Mouse (Mus musculus) liver (tissue): ENCODE measurements around the gene Xpo6.

Source experiments
- DNase-seq: peaks from one replicate; pipeline ENCODE4 v3.0.0-alpha.2; 2020; ENCODE audit warnings: mixed read lengths

Xpo6 gene

DNA sequence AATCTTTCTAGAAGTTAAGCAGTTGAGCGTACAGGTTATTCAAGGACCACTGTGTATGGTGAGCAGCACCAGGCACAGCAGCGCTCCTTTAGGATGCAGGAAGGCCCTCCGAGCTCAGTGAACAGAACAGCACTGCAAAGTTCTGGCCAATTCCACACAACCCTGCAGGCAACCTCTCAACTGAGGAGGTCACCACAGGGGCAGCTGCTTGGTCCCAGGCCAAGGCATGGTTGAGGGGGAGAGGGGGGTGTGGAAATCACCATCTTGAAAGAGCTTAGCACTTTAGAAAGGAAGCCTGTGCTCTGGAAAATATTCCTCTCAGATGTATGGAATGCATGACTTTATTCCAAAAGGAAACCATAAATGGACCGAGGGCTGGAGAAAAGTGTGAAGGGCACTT, 78.8 kb downstream of the Xpo6 start:
- DNase-seq, result no peak

DNA sequence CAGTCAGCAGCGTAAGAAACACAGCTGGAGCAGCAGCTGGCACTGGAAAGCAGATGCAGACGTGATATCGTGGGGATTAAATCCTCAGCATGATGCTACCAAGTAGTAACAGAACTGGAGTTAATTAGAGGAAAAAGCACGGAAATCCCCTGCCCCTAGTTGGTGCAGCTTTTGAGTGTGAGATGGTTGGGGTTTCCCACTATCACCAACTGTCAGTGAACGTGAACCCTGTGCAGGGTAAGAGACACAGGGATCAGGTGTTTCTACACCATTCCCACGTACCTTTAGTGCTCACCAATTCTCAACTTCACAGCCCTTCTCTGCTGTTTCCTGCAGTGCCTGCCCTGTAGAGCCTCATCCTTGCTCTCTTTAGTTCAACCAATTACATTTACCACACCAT, 80.5 kb downstream of the Xpo6 start:
- DNase-seq, result no peak

DNA sequence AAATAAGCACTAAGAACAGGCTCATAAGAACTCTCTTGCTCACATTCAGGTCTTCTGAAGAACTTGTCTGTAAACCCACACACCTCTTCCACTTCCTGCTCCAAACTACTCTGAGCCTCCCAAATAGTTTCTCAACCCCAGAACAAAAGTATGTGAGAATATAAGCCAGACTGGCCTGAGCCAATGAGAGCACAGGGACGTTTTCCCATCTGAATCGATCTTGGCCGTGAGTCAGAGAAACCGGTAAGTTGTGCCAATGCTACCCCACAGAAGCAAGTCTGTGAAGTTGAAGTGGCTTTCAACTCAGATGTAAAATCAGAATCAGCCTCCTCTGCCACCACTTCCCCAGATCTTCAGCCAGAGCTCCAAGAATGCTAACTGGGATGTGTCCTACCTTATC, 87.0 kb downstream of the Xpo6 start:
- DNase-seq, result no peak

DNA sequence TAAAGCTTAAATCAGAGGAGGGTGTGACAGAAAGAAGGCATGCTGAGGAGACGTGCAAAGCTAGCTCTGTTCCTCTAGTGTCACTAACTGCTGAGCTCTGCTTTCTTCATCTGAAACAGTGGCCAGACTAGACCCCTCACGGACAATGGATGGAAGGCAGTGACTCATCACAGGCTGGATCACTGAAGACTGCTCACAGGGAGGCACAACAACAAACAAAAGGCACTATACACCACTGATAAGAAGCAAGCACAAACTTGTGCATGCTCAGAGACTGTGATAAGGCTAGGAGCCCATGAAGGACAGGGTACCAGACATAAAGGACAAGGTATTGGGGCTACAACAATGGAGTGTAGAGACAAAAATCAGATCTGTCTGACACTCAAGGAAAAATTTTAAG, 89.1 kb downstream of the Xpo6 start:
- no peak for DNase-seq

DNA sequence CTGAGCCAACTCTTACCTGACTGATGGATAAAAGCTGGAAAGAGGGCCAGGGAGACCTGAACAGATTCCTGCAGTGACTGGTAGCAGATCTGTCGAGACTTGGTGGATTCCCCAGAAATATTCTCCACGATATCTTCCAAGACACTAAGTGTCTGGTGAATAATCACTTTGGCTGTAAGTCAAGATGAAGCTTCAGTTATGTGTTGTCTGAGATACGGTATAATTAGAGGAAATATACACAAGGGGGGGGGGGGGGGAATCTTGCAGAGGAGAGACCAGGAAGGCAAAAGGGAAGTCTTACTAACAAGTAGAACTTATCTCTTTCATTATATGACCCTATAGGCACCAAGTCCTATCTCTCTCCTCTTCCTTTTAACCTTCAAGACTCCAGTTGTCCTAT, 90.4 kb downstream of the Xpo6 start:
- DNase-seq, result no peak

DNA sequence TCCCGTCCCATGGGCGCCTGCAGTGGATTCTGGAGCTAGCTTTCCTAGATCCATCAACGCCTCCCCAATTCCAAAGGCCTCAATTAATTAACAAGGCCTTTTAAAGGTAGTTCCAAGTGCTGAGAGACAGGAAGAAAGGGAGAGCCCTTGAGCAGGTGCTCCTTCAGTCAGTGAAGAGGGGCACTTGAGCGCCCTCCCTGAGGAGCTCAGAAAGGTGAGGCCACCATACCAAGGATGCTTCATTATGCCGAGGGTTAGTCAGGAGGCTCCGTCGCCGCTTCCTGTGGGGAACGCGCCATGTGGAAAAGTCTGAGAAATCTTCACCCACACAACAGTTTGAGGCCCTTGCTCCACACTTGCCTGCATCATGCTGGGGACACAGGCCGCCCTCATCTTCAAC, 99.9 kb downstream of the Xpo6 start:
- DNase-seq, result no peak

DNA sequence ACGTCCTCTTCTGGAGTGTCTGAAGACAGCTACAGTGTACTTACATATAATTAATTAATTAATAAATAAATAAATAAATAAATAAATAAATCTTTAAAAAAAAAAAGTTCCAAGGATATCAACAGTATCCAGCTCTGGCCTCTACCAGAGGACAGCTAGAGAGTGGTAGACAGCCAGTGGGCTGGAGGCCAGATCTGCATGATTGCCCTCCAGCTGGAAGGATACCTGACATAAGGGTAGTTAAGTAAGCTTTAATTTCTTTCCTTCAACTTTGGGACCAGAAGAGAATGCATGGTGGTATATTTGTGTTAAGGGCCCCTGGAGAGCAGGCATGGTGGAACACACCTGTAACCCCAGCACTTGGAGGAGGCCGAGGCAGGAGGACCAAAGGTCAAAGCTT, 100.5 kb downstream of the Xpo6 start:
- no peak for DNase-seq

DNA sequence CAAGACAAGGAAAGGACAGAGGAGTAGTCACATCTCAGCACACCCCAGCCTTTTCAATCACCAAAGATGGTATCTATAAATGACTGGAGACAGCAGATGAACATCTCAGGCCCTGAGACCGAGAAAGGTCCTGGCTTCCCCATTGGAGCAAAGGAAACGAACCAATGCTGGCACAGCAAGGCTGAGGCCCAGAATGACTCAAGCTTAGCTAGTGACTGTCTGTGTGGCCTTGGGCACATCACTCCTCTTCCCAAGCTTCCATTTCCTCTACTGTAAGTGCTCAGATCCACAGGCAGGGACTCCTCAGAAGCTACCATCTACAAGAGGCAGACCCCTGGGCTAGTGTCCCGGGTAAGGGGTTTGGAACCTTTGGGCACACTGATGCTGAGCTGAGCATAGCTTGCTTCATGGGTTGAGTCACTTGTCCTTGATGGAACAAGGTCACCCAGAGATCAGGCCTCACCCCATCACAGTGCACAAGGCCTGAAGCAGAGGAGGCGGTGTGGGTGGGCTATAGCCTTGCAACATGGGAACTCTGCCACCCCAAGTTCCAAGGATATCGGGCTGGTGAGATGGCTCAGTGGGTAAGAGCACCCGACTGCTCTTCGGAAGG, 101.0 kb downstream of the Xpo6 start:
- no peak for DNase-seq

DNA sequence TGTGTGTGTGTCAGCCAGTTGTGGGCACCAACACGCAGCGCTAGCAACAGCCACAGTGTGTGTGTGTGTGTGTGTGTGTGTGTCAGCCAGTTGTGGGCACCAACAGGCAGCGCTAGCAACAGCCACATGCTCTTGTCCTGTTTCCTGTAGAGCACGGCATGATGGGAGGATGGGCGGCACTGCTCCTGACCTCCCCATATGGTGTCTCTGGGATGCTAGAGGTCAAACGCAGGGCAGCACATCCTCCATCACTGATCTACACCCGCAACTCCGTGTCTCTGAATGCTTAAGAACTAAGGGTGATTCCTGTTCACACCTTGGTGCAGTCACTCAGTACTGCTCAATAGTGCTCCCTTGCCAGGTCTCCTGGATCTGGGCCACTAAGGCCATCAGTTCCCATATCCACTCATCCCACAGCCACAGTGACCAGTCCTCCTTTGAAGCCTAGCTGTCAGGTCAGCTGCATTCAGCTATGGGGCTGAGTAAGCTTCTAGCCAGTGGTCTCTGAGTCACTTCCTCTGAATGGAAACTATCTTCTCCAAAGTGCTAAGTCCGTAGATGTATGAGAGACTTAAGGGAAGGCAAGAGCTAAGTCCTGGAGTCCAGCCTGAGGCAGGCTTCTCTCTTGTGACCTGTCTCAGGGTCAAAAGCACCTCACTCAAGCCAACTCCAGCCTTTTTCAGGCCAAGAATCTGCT, 102.9 kb downstream of the Xpo6 start:
- no peak for DNase-seq

DNA sequence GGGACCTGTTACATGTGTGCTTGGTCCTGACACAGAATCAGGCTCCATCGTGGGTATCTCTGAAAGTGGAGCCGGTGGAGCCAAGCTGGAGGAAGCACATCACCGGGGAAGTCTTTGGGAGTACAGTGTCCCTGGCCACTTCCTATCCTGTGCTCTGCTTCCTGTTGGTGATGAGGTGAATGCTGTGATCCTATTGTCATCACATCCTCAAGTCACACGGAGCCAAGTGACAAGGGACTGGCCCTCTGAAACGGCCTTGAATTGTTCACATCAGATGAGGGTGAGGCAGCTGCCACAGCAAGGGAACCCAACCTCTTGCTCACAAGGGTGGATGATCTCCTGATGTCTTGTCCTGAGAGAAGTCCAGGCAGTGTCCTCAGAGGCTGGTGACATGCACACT, 103.7 kb downstream of the Xpo6 start:
- DNase-seq, result no peak

DNA sequence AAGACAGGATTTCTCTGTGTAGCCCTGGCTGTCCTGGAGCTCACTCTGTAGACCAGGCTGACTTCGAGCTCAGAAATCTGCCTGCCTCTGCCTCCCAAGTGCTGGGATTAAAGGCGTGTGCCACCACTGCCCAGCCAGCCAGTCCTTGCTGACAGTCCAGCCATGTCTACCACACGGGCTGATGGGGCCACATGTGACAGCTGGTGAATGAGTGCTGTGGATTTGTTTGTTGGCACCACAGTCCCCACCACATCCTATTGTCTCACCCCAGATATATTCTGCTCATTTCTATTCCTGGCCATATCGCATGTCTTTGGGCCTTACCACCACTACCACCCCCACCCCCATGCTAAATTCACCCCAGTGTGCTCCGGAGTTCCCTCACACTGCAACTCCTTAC, 105.6 kb downstream of the Xpo6 start:
- no peak for DNase-seq

DNA sequence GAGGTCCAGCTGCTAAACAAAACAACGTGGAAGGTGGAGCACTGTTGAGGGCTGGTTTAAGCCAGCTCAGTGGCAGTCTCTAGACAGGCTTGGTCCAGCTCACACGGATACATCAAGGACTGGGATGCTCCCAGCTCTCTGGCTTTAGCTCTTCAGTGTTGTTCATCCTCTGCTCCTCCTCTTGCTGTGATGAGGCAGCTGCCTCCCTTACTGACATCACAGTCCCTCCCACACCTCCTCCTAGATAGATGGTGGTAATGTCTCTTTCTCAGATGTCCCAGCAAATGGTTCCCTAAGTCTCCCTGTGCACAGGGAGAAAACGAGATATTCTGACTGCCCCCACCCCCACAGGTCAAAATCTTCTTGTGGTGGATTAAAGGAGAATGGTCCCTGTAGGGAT, 107.1 kb downstream of the Xpo6 start:
- DNase-seq, result no peak

DNA sequence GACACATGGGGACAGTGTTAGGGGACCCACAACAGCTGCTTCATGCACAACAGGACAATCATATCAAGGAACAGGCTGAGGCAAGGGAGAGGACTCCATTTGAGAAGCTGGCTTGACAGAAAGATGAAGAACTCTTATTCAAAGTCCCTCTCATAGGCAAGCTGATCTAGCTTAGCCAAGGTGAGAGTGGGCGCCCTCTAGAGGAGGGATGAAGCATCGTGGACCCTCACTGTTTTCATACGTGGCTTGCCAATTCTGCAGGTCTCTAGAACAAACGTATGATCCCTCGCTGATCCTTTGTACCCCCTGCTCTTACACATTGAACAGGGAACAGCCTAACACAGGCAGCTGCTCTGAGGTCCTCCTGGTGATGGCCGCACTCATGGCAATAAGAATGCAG, 110.5 kb downstream of the Xpo6 start:
- DNase-seq, result peak; percentile 62

DNA sequence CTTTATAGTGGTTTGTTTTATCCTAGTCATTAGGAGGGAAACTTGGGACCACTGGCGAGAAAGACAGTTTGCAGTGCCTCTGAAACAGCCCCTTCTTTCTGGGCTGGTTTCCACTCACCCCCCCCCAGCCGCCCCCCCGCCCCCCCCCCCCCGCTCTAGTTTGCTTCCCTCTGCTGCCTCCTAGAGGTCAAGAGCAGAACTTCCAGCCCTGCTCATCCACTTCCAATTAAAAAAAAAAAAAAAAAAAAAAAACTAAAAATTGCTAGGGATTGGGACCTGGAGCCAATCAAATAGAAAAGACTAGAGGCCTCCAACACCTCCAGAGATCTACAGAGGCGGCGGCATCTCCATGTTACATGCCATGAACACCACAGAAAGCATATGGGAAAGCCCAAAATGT, 112.1 kb downstream of the Xpo6 start:
- peak; percentile 29 for DNase-seq

DNA sequence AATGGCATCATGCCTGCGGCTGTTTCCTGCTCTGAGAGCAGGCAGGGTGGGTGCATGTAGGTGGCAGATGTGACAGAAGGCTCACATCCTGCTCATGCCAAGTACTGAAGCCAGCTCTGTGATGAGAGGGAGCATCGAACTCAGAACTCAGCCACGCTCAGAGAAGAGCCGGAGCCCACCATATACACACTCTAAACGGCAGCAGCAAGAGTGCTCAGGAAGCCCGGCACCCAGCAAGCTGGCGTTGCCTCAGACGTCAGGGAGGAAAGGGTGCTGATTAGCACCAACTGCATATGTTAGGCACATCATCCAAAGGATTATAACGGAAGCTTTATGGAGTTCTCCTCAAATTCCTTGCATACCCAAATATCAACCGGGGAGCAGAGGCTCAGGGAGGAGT, 112.7 kb downstream of the Xpo6 start:
- DNase-seq, result no peak

DNA sequence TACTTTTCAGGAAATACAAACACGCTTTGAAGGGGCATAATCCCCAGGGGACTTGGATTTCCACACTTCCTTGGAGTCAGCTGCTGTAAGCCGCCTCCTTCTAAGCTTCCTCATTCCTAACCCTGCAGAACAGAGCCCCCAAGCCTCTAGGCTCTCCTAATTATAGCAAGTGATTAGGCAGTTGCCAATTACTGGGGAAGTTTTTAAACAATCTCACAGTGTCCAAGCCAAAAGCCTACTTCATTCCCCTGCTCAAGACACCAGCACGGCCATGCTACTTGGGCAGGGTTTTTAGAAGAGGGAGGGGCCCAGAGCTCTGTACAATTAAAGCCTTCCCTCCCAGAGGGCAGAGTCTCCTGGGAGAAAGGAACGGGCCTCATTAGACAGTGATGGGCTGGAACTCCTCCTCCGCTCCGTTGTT, 114.0 kb downstream of the Xpo6 start:
- no peak for DNase-seq

DNA sequence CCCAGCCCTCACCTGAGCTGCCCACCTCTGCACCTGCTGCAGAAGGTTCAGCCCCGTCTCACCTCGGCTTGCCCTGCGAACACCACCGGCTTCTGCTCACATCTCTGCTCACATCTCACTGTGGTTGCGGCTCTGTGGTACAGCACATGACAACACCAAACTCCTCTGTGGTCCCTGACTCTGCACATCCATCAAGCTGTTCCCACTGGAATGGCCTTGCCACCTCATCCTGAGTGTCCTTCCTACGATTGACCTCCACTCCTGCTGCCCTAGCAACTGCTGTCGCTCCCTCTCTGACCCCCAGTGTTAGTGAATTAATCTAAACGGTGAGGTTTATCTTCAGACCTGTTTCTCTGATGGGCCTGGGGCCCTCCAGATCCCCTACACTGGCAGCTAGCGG, 115.1 kb downstream of the Xpo6 start:
- no peak for DNase-seq

DNA sequence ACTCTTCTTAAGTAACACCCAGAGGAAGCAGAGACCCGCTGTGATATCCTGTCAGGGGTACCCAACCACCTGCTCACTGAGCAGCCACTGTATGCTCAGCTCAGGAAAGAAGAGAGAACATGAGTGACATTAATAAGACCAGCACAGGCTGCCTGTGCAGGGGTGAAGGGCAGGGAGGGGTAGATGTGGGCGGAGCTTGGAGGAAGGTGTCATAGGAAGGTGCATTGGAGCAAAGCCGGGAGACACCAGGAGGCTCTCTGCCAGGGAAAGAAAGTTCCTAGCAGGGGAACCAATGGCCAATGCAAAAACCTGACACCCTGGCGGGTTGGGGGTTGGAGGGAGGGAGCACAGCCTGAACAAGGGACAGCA, 116.3 kb downstream of the Xpo6 start:
- DNase-seq, result no peak

DNA sequence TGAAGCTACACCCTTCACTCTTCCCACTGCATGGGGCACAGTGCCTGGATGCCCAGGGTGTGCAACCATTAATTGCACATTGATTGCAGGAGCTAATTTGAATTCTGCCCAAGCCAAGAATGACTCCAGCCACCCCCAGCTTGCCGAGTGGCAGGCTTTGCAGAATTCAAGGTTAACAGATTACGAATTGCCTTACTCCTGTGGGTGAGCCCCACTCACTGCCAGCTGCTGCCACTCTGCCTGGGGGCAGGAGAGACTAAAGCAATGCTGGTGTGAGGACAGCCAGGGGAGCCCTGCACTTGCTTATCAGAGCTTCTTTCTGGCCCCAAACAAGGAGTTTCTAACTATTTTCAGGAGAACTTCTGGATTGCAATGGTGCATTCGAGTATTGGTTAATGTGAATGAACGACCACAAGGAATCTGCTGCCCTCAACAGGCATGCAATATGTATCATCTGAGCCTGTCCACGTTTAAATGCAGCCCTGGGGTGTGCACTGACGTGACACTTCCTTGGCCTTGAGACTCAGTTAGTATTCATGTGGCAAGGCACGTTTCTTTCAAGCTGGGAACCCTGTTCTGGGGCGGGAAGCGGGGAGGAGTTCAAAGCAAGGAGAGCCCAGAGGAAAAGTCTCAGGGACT, 116.8 kb downstream of the Xpo6 start:
- no peak for DNase-seq

DNA sequence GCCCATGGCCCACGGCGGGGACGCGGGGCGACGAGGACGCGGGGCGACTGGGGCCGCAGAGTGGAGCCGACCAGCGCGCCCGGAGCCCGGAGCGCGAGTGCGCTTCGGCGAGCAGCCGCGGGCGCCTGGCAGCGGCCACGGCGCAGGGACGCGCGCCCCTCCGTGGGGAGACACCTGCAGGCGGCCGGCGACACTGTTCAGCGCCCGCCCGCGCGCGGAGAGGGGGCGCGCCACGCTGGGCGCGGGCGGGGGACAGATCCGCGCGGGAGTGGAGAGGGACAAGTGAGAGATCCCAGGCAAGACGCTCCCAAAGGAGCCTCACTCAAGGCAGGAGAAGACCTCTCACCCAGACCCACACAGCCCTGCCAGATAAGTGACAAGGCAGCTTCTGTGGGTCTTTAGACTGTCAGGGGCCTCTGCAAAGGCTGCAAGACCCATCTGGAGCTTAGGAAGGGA, 118.0 kb downstream of the Xpo6 start, which contains the start of gene Gsg1l:
Gene Gsg1l (minus strand): TSS at position 126 of the 456 bp plus-strand sequence.
- DNase-seq, result no peak

DNA sequence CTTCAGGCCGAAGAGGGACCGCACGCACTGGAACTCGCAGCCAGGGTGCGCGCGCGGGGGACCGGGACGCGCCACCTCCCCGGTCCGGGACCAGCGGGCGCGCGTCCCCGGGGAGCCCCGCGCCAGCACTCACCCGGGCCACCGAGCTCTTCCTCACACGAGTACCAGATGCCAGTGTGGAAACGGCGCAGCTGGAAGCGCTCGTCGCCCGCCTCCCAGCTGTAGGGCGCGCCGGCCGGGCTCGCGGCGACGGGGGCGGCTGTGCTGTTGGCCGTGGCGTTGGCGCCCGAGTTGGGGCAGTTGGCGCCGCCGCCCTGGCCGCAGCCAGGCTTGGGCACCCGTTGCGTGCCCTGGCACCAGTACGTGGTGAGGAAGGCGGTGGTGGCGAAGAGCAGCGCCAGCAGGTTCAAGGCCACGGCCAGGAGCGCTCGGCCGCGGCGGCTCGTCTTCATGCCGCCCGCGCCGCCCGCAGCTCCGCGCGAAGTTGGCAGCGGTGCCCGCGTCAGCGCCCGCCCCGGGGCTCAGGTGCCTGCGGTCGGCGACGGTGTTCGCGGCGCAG, 118.5 kb downstream of the Xpo6 start:
- DNase-seq, result no peak

DNA sequence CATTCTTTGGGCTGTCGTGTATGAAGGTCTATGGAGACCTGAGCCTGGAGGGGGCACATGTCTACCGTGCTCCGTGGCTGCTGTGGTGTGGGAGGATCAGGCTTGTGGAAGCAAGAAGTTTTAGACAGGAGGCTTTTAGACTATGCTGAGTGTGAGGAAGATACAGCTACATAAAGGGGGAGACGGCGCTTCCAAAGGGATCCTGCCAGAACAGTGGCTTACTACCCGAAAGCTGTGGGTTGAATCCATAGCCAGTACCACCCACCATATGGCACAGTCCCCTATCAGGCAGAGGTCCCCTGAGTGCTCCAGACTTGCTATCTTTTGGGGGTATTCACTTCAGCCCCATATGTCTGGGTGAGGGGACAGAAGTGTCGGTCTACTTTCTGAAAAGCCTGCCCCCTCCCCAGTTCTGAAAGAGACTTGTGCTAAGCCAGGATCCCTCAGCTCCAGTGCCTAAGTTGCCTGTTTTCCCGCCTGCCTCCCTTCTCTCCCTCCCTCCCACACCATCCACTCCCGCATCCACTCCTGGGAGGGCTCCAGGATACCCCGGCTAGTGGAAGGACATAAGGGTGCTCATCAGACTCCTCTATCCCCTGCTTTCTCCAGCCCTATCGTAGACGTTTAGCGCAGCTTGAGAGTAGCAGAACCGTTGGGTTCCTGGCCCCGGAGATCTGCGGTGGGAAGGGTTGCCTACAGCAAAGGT, 119.2 kb downstream of the Xpo6 start:
- DNase-seq, result no peak

DNA sequence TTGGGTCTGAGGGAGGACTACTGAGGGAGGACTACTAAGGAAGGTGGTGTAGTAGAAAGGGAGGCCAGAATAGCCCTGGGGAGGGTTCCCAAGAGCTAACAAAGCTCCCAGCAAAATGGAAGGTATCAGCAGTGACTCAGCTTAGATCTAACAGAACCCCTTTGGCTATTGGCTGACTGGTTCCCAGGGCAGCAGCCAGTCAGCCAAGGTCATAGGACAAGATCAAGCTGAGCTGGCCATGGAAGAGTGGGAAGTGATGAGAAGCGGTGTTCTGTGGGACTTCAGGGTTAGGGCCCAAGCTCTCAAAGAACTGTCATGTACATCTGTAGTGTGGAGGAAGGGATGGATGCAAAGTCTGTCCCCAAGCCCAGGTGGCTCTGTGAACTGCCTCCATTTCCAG, 123.4 kb downstream of the Xpo6 start:
- no peak for DNase-seq

DNA sequence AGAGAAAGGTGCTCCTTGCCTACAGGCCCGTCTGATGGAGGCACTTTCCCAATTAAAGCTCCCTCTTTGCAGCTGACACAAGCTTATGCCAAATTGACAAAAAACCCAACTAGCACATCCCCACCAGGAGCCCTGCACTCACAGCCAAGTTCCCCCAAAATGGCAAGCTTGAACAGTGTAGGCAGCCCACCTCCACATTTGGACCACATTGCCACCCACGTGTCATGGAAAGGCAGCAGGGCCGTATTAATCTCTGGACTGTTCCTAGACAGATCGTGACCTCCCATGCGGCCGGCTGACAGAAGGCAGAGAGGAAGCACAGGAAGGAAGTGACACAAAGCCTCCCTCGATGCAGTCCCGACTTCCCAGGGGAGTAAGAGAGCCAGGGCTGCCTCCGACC, 125.2 kb downstream of the Xpo6 start:
- no peak for DNase-seq
